In the genomic region with DNA sequence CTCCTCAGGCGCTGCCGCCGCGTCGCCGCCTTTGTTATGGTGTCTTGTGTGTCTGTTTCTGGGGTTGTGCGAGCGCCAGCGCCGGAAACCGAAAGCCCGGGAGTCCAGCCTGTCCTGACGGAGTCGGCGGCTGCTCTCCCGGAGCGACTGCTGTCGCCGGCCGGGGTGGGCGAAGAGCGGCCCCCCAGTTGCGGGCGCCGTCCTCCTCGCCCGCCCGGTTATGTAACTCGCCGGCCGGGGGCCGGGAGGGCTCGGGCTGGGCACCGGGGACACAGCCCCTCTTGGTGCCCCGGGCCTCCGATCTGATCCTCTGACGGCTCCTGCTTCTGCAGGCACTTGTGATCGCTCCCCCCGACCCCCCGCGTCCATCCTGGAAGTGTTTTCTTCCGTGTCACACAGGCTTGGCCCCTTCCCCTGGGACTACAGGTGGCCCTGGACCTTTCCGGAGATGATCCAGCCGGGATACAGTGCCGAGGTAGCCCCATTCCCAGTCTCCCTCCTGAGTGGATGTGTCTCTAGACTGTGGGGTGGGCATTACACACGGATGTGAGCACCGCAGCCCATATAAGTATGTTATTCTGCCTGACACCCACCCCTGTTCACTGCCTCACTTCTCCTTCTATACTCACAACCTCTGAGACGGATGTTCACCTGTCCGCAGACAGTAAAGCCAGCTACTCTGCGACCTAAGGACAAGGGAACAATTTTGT, we compare ENCODE assay signal across 8 mouse cellular contexts. TPM values are rescaled to one million over a fixed set of nuclear protein-coding genes. Genes with fewer than 3 reads are reported as not detected.
DNase-seq lines count a peak whose midpoint lies in the region; ATAC-seq and TF ChIP-seq lines count a peak whose summit lies in the region.

No protein-coding gene starts in this region.

- WGBS in hindbrain, embryonic 11.5 days: 5% methylated on average over 40 of the region's 50 CpGs
- WGBS in liver, embryonic 14.5 days (ENCODE audit: insufficient replicate concordance): 3% methylated on average over 47 of the region's 50 CpGs
- WGBS in neural tube, embryonic 14.5 days: 3% methylated on average over 50 of the region's 50 CpGs

- peaks cover 29% of the 10 kb centered on the region for H3K4me1 ChIP-seq in E14TG2a.4 (replicated peaks; ENCODE audit: low read depth, low read length)
- H3K4me1 ChIP-seq in hindbrain, embryonic 11.5 days (replicated peaks; ENCODE audit: control insufficient read depth, insufficient read depth, low read length): peaks cover 3% of the 10 kb centered on the region; the same call in 1 of the 2 replicates
- H3K4me1 ChIP-seq in liver, embryonic 14.5 days (replicated peaks; ENCODE audit: control insufficient read depth in 2 of 2, insufficient read depth in 2 of 2, low read length in 1 of 2): peaks cover 6 to 25% of the 10 kb centered on the region in 2 experiments; a peak in 3 of 4 replicates
- 0 out of 2 replicates have a peak, but pooled peaks cover 4% of the 10 kb centered on the region for H3K4me1 ChIP-seq in neural tube, embryonic 14.5 days (ENCODE audit: control insufficient read depth, insufficient read depth, low read length)

- peak overlapping the region; percentile 99 for H3K4me3 ChIP-seq in gastrocnemius, adult 2 months
- peak overlapping the region; percentile 96 for H3K4me3 ChIP-seq in E14TG2a.4 (replicated peaks; ENCODE audit: low read length)
- peak overlapping the region; percentile 98 for H3K4me3 ChIP-seq in hindbrain, embryonic 11.5 days (ENCODE audit: low read depth, low read length)
- H3K4me3 ChIP-seq in liver, embryonic 14.5 days (ENCODE audit: insufficient read depth in 1 of 2, low read depth in 2 of 2, low read length in 2 of 2): peak overlapping the region; percentile 88 to 92
- peak overlapping the region; percentile 98 for H3K4me3 ChIP-seq in neural tube, embryonic 14.5 days (ENCODE audit: low read depth, low read length)

- no peak for TF ChIP-seq CTCF in gastrocnemius, adult 2 months (IDR thresholded peaks at IDR 0.05)
- TF ChIP-seq CTCF in E14TG2a.4 (conservative IDR thresholded peaks at IDR 0.05; ENCODE audit: low read length): no peak
- TF ChIP-seq CTCF in liver, embryonic 14.5 days (IDR thresholded peaks at IDR 0.05; ENCODE audit: low read depth): no peak

- TF ChIP-seq EP300 in liver, embryonic 14.5 days (IDR thresholded peaks at IDR 0.05; ENCODE audit: low read depth): no peak

- H3K4me2 ChIP-seq in hindbrain, embryonic 11.5 days (replicated peaks; ENCODE audit: low read depth, low read length): peak overlapping the region; percentile 80
- peak overlapping the region; percentile 69 for H3K4me2 ChIP-seq in liver, embryonic 14.5 days (ENCODE audit: low read depth)
- H3K4me2 ChIP-seq in neural tube, embryonic 14.5 days (ENCODE audit: low read depth, low read length): peak overlapping the region; percentile 86

- no peak for DNase-seq in gastrocnemius, adult 2 months
- DNase-seq in gastrocnemius, postnatal 10 days: no peak
- peak; percentile 68 for DNase-seq in embryo, embryonic 11 days
- peak; percentile 71 for DNase-seq in hindbrain, embryonic 11.5 days (ENCODE audit: low spot score)
- DNase-seq in liver, embryonic 14.5 days (ENCODE audit: low read depth in 3 of 3, low spot score in 3 of 3): peak in 2 of 3 experiments; percentile 7 to 20
- no peak for DNase-seq in adrenal gland, postnatal 25 days

- H3K9ac ChIP-seq in hindbrain, embryonic 11.5 days (ENCODE audit: low read depth, low read length): peak overlapping the region; percentile 100
- peak overlapping the region; percentile 91 for H3K9ac ChIP-seq in liver, embryonic 14.5 days (replicated peaks)
- peak overlapping the region; percentile 89 for H3K9ac ChIP-seq in neural tube, embryonic 14.5 days (replicated peaks; ENCODE audit: low read depth, low read length)

- H3K9me3 ChIP-seq in E14TG2a.4 (ENCODE audit: low read length): no peaks in the 10 kb centered on the region
- no peaks in the 10 kb centered on the region for H3K9me3 ChIP-seq in hindbrain, embryonic 11.5 days (ENCODE audit: control insufficient read depth, low read length)
- H3K9me3 ChIP-seq in liver, embryonic 14.5 days (ENCODE audit: control insufficient read depth, low read length): no peaks in the 10 kb centered on the region
- no peaks in the 10 kb centered on the region for H3K9me3 ChIP-seq in neural tube, embryonic 14.5 days (ENCODE audit: control insufficient read depth, low read length)

- H3K36me3 ChIP-seq in E14TG2a.4 (ENCODE audit: insufficient read depth, low read length): peaks cover 16% of the 10 kb centered on the region
- no peaks in the 10 kb centered on the region for H3K36me3 ChIP-seq in hindbrain, embryonic 11.5 days (ENCODE audit: control insufficient read depth, insufficient read depth, low read length)
- no peaks in the 10 kb centered on the region for H3K36me3 ChIP-seq in liver, embryonic 14.5 days (replicated peaks; ENCODE audit: control insufficient read depth, insufficient read depth, low read depth)
- no peaks in the 10 kb centered on the region for H3K36me3 ChIP-seq in neural tube, embryonic 14.5 days (ENCODE audit: control insufficient read depth, insufficient read depth, low read length)

- H3K27me3 ChIP-seq in E14TG2a.4 (ENCODE audit: insufficient read depth, low read length): no peaks in the 10 kb centered on the region
- no peaks in the 10 kb centered on the region for H3K27me3 ChIP-seq in hindbrain, embryonic 11.5 days (ENCODE audit: control insufficient read depth, insufficient read depth, low read length)
- no peaks in the 10 kb centered on the region for H3K27me3 ChIP-seq in liver, embryonic 14.5 days (ENCODE audit: control insufficient read depth, insufficient read depth, low read length)
- H3K27me3 ChIP-seq in neural tube, embryonic 14.5 days (ENCODE audit: control insufficient read depth, insufficient read depth, low read length): no peaks in the 10 kb centered on the region

- intact Hi-C loops in gastrocnemius, adult 2 months (cut with DNase I): loop anchor here (2.0 kb wide), 1 partner anchor 73 kb away; a partner anchor contains a TSS

- H3K27ac ChIP-seq in gastrocnemius, adult 2 months: peak overlapping the region; percentile 87
- H3K27ac ChIP-seq in hindbrain, embryonic 11.5 days (ENCODE audit: low read depth, low read length): peak overlapping the region; percentile 90
- peak overlapping the region; percentile 63 for H3K27ac ChIP-seq in liver, embryonic 14.5 days
- H3K27ac ChIP-seq in neural tube, embryonic 14.5 days (ENCODE audit: low read depth, low read length): peak overlapping the region; percentile 85

- ATAC-seq in hindbrain, embryonic 11.5 days (ENCODE audit: low FRiP score): peak; percentile 51
- ATAC-seq in liver, embryonic 14.5 days (ENCODE audit: insufficient read depth): peak; percentile 63
- peak; percentile 65 for ATAC-seq in neural tube, embryonic 14.5 days (ENCODE audit: low read depth)

RNA-seq across cellular contexts. Expression of a gene that starts 0.7 kb away (rescaled TPM):
- 1 to 10 TPM; 2.5 to 3.1 TPM for total RNA-seq in gastrocnemius, adult 2 months (2021)
- 1 to 10 TPM; 5.0 to 5.8 TPM for total RNA-seq in gastrocnemius, postnatal 10 days (2021)
- polyA plus RNA-seq in hindbrain, embryonic 11.5 days (2014; fragmentation: Nextera tagmentation; extraction: Ambion mirVana): 22.4 and 25.9 TPM in 2 replicates
- polyA plus RNA-seq in liver, embryonic 14.5 days (2012; rRNA removed): 5.4 and 5.8 TPM in 2 replicates
- polyA plus RNA-seq in liver, embryonic 14.5 days (2014; fragmentation: Nextera tagmentation; extraction: Ambion mirVana): 11.2 and 11.4 TPM in 2 replicates
- 10.3 and 11.6 TPM in 2 replicates for polyA plus RNA-seq in neural tube, embryonic 14.5 days (2014; fragmentation: Nextera tagmentation; extraction: Ambion mirVana)
- total RNA-seq in adrenal gland, postnatal 25 days (2021): 7.5 and 9.3 TPM in 2 replicates

RNA-seq across cellular contexts. Expression of a gene that starts 55.2 kb away (rescaled TPM):
- not detected for total RNA-seq in gastrocnemius, adult 2 months (2021)
- not detected for total RNA-seq in gastrocnemius, postnatal 10 days (2021)
- 0.13 TPM in 1 of 2 replicates, not detected in the other for polyA plus RNA-seq in hindbrain, embryonic 11.5 days (2014; fragmentation: Nextera tagmentation; extraction: Ambion mirVana)
- 0.15 and 0.18 TPM in 2 replicates for polyA plus RNA-seq in liver, embryonic 14.5 days (2012; rRNA removed)
- 0.18 and 0.30 TPM in 2 replicates for polyA plus RNA-seq in liver, embryonic 14.5 days (2014; fragmentation: Nextera tagmentation; extraction: Ambion mirVana)
- polyA plus RNA-seq in neural tube, embryonic 14.5 days (2014; fragmentation: Nextera tagmentation; extraction: Ambion mirVana): not detected in 2 replicates
- not detected in 2 replicates for total RNA-seq in adrenal gland, postnatal 25 days (2021)

Comparison
In these comparisons a context has a peak if more than half of its experiments do, and no peak if none do; other contexts are left out.
1. DNase-seq: peak in embryo, embryonic 11 days (single experiment), hindbrain, embryonic 11.5 days (single experiment) and liver, embryonic 14.5 days (2 of 3); none in gastrocnemius, adult 2 months (single experiment), gastrocnemius, postnatal 10 days (single experiment) and adrenal gland, postnatal 25 days (single experiment).
2. Peak in every context shown above with its lines, with median percentiles within 50 percentile points of each other: H3K27ac ChIP-seq, H3K4me3 ChIP-seq, ATAC-seq, H3K4me2 ChIP-seq and H3K9ac ChIP-seq.